Mouse (Mus musculus) 3T3-L1 (cell line): Measurements from ENCODE around the gene Abi3bp.
A peak's percentile ranks its signal among the peaks of the same experiment; 100 is the strongest.

Experiments used
- DNase-seq: peaks from one replicate; pipeline ENCODE4 v3.0.0-alpha.2; 2015; ENCODE audit warnings: low read depth, low spot score

The Abi3bp gene

DNA sequence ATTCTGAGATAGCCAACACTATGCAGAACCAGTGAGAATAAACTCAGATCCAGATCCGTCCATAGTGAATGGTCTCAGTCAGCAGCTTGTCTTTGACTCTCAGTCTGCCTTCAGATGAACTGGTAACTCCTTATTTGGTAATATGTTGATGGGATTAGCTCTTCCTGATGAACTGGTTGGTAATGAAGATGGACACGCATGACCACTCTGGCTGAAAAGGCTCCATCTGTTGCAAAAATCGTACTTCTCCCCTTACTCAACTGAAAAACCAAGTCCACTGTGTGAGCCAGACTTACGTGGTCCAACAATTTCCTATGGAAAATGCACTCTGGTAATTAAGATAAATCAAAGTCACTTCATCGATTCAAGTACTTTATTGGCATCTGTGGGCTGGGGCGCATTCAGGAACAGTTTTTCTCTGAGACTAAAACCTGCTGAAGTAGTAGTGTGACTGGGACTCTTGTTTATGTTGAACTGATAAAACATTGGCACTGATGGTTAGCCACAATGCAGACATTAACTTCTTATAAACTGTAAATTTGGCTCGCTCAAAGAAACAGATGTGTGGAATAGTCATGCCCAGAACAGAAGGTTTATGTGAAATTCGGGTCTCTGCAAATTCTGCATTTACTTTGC, 203.4 kb downstream of the Abi3bp start:
- DNase-seq = no peak

- DNase-seq = no peak
Measured at GRCm38 (mm10) chr16:56686747-56687146, 209.1 kb downstream of the Abi3bp start.

DNA sequence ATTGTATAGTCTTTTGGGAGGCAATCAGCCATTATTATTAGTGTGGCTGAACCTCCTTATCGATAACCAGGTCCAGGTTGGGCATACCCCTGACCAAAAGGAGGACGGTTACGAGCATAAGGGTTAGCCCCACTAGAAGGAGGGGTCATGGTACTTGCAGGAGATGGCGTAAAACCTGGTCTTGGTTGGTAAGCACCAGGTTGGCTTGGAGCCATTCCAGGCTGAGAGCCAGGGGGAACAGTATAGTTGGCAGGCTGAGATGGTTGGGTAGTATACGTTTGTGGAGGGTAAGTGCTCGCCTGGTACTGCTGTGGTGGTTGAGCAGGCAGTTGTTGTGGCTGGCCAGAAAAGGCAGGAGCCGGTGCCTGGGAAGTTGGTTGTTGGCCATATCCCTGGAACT, 213.0 kb downstream of the Abi3bp start:
- DNase-seq = no peak

DNA sequence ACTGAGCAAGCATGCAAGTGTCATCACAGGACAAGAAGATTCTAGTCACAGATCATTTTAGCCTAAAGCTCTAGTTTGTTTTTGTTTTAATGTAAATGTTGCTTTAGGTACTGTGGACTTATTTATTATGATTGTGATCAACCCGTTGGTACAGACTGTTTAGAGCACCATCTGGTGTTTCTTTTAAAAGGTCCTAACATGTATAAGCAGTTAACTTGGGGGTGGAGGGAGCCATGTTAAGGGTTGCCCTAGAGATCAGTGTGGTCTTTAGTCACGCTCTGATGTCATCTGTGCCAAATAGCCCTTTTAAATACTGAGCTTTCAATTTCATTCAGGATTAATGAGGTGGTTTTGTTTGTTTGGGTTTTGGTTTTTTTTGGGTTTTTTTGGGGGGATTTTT, 218.8 kb downstream of the Abi3bp start:
- no peak for DNase-seq

GRCm38 (mm10) chr16:56700898-56701297, 223.2 kb downstream of the Abi3bp start:
- no peak for DNase-seq

- no peak for DNase-seq
Measured at GRCm38 (mm10) chr16:56705731-56706130, 228.1 kb downstream of the Abi3bp start.

- no peak for DNase-seq
Measured at GRCm38 (mm10) chr16:56710071-56710470, 232.4 kb downstream of the Abi3bp start.

- DNase-seq = peak; percentile 15
Measured at GRCm38 (mm10) chr16:56715608-56716007, 237.9 kb downstream of the Abi3bp start.

- DNase-seq = peak; percentile 44
Measured at GRCm38 (mm10) chr16:56716557-56717179, 239.0 kb downstream of the Abi3bp start.

DNA sequence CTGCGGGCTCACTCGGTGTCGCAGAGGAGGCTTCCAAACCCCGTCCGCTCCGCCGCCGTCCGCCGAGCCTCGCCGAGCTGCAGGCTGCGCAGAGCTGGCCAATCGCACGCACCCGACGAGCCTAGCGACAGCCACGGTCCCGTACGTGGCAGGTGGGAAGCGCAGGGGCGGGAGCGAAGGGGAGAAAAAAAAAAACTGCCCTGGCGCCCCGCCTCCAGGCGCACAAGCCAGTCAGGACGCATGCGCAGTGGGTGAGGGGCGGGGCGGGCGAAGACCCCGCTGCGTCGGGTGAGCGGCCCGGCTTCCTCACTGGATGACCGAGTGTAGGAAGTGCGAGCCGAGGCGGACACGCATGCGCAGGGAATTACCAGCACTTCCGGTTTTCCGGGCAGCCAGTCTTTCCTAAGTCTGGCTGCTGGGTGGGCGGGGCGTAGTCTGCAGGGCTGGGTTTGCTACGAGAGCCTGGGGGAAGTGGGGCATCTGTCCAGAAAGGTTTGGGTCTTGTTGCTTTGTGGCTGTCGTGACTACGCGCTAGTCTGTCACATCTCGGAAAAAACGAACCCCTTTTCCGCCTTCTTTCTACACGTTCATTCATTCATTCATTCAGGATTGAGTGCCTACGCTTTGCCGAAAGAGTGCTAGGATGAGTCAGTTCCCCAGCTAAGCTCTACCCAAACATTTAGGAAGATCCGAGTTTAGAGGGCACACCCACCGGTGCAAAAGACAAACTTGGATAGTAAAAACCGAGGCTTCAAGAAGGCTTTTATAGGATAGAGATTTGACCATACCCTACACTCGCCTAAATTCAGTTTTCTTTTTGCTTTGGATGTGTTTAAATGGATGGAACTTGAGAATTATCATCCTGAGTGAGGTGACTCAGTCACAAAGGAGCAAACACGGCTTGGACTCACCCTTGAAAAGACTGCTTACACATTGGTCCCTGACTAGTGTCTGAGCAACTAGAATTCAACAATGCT, 239.8 kb downstream of the Abi3bp start, which contains the start of gene Tfg:
TSS of gene Tfg (minus strand) at position 227 of the 977 bp plus-strand sequence.
- peak; percentile 100 for DNase-seq

GRCm38 (mm10) chr16:56719031-56719430, 241.4 kb downstream of the Abi3bp start:
- DNase-seq = no peak

DNA sequence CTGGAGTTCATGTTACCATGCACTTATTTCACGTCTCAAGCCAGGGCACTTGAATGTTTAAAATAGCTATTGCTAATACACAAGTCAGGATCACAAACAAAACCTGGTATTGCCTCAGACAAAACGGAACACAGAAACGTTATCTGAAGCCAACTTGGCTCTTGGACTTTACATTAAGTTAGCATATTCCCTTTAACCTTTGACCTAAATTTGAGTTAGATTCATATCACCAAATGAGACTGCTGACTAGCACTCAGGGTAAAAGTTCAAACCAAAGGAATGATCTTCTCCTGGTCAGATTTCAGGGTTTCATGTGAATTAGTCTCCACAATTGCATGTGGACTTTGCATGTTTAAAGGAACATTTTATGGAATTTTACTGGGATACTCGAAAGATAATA, 244.7 kb downstream of the Abi3bp start:
- no peak for DNase-seq

DNA sequence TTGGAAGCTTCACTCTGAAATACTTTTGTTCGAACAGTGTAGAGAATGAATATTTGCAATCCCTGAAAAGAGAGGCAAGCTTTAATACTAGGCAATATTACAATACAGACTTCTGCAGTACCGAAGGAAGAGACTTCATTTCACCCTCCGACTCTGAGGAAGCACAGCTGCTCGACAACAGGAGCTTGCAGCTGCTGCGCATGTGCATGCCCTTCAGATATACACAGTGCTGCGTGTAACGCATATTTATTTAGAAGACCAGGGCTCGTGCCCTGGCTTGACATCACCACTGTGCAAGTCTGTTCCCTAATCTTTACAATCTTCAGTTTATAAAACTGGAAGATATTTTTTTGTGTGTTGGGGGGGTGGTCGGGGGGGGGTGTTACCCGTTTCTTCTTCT, 247.2 kb downstream of the Abi3bp start:
- no peak for DNase-seq

DNA sequence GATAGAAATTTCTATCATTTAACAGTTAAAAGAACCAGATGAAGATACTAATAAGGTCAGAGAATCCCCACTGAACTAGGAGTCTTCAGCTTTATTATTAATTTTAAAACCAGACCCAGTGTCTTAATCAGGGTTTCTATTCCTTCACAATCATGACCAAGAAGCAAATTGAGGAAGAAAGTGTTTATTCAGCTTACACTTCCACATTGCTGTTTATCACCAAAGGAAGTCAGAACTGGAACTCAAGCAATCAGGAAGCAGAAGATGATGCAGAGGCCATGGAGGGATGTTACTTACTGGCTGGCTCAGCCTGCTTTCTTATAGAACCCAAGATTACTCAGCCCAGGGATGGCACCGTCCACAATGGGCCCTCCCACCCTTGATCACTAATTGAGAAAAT, 251.4 kb downstream of the Abi3bp start:
- no peak for DNase-seq
